Mouse (Mus musculus) hindbrain, embryonic 10.5 days (tissue): ENCODE measurements at regions not wholly inside any gene's neighbourhood (a gene's known extent, or its start where the extent isn't known, plus 50 kb on each side); places are given as distances from the start of the nearest gene placed in this dataset.
"Not testable (repeated sequence)": the region's sequence is repeated elsewhere in the genome, so short reads cannot be mapped to it uniquely, and the experiment has no call there.

ENCODE experiments used
- DNase-seq: peaks from one replicate; pipeline ENCODE4 v3.0.0-alpha.2; 2017; ENCODE audit warnings: low spot score
- H3K27ac ChIP-seq: fragments of 300-500 bp; sonication (generic); 2 replicates; pipeline ENCODE4 v1.5.1; 2016; ENCODE audit warnings: mild to moderate bottlenecking, moderate library complexity
- H3K27me3 ChIP-seq: fragments of 300-500 bp; sonication (generic); 2 replicates; pipeline ENCODE4 v1.6.1; 2016; ENCODE audit warnings: mild to moderate bottlenecking; ENCODE audit not compliant: poor library complexity, insufficient read depth, severe bottlenecking
- H3K36me3 ChIP-seq: fragments of 300-500 bp; sonication (generic); 2 replicates; pipeline ENCODE4 v1.6.1; 2016; ENCODE audit warnings: mild to moderate bottlenecking, moderate library complexity
- H3K4me1 ChIP-seq: fragments of 300-500 bp; sonication (generic); replicated peaks from 2 replicates; pipeline ENCODE4 v1.6.1; 2016; ENCODE audit warnings: mild to moderate bottlenecking
- H3K4me3 ChIP-seq: fragments of 300-500 bp; sonication (generic); 2 replicates; pipeline ENCODE4 v1.5.1; 2016; ENCODE audit warnings: mild to moderate bottlenecking, moderate library complexity
- H3K9me3 ChIP-seq: fragments of 300-500 bp; sonication (generic); 2 replicates; pipeline ENCODE4 v1.6.1; 2016; ENCODE audit warnings: mild to moderate bottlenecking, moderate library complexity
- WGBS: fragments of 180-500 bp; shearing (Covaris S2); methylation state at CpG from one replicate; pipeline ENCODE4 v1.1.7; 2016; 5-methylcytosine and 5-hydroxymethylcytosine counted together

DNA sequence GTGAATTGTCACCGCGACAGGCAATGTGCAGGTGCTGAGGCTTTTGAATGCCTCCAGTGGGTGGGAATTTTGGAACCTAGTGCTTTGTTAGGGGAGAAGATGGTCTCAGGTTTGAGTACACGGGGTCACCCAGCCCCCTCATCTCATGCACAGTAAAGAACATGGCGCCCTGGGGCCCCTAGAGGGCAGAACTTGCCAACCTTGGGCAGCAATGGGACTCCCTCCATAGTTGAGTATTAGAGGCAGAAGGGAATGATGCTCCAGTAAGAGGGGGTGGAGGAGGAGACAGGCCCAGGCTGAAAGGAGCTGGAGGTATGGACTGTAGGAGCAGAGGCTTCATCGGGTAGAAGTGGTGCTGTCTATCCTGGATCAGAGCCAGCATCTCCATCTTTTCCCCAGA, 226.1 kb downstream of the Tpra1 start:
- H3K27me3 ChIP-seq, H3K27ac ChIP-seq, H3K36me3 ChIP-seq, DNase-seq, H3K4me3 ChIP-seq, H3K9me3 ChIP-seq: not testable (repeated sequence)
- whole genome bisulfite sequencing = 71% methylated on average over 5 of the region's 5 CpGs
- peaks cover 11% of the 10 kb centered on the region; the same call in 1 of the 2 replicates for H3K4me1 ChIP-seq

DNA sequence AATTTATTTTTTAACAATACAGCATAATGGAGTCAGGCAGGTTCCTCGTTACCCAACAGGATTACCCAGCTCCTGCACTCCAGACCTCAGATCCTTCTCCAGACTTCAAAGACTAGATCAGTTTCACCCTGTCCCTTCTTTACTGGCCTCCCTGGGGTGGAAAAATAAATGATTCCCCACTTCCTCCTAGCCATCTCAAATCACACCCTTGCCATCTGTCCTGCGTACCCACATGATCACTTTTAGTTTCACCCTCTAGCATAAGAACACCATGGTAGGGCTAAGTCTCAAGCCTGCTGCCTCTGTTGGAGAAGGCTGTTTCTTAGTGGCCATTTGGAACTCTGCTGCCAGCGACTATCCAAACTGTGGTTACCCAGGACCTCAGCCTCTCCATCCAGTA, 222.0 kb downstream of the Plxna1 start:
- no peak overlapping the region for H3K27ac ChIP-seq
- 0 out of 2 replicates have a peak, but pooled peaks cover 6% of the 10 kb centered on the region for H3K4me1 ChIP-seq
- 78% methylated on average over 3 of the region's 3 CpGs for WGBS
- no peaks in the 10 kb centered on the region for H3K27me3 ChIP-seq
- no peak overlapping the region for H3K4me3 ChIP-seq
- H3K36me3 ChIP-seq = no peaks in the 10 kb centered on the region
- DNase-seq = no peak
- no peaks in the 10 kb centered on the region for H3K9me3 ChIP-seq

DNA sequence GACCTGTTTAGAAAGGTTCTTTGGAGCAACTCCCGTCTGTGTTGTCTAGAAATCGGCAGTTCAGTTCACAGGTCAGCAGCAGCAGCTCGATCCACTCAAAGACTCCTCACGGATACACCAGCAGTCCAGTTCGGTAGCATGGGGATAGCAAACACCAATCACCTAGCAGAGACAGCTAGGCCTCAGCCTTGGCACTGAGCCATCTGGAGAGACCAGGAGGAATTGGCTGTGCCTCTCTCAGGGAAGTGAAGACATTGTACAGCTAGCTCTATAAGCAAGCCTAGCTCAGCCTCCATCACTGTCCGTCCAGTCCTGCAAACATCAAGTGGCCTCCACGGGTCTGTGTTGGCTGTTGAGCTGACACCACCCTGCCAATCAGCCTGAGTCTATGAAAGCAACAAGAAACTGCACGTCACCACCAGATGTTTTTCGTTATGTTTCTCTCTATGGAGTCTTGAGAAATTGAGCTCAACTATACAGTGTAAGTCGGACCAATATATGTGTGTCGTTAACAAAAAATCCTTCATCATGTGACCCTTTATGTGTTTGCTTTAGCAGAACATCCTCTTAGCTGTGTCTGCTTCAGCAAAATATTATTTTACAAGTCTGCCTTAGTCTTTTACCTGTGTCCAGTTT, 209.3 kb downstream of the Plxna1 start:
- 75% methylated on average over 11 of the region's 11 CpGs for WGBS
- no peaks in the 10 kb centered on the region for H3K36me3 ChIP-seq
- DNase-seq = no peak
- no peak overlapping the region for H3K4me3 ChIP-seq
- peaks cover 8% of the 10 kb centered on the region for H3K4me1 ChIP-seq
- no peak overlapping the region for H3K27ac ChIP-seq
- H3K9me3 ChIP-seq = peaks cover 4% of the 10 kb centered on the region; the same call in 1 of the 2 replicates
- H3K27me3 ChIP-seq = no peaks in the 10 kb centered on the region

DNA sequence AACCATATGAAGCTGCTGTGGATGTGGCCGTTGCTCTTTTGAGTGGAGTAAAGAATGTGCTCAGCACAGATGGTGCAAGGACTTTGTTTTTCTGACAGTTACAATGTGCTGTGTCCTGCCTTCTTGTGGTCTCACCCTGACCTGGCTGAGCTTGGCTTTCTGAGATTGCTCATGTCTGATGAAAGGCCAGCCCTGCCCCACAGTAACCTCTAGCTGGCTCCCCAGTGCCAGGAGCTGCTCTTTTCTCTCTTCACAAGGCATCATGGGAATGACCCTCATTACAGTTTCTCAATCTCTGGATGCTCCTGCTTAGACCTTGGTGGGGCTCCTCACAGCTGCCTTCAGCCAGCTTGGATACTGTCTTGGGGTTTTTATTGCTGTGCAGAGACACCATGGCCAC, 204.9 kb downstream of the Plxna1 start:
- H3K4me1 ChIP-seq = peaks cover 16% of the 10 kb centered on the region
- H3K4me3 ChIP-seq = no peak overlapping the region
- peaks cover 4% of the 10 kb centered on the region; the same call in 1 of the 2 replicates for H3K9me3 ChIP-seq
- no peak for DNase-seq
- no peak overlapping the region for H3K27ac ChIP-seq
- WGBS = 83% methylated on average over 1 of the region's 1 CpGs
- no peaks in the 10 kb centered on the region for H3K36me3 ChIP-seq
- H3K27me3 ChIP-seq = no peaks in the 10 kb centered on the region

DNA sequence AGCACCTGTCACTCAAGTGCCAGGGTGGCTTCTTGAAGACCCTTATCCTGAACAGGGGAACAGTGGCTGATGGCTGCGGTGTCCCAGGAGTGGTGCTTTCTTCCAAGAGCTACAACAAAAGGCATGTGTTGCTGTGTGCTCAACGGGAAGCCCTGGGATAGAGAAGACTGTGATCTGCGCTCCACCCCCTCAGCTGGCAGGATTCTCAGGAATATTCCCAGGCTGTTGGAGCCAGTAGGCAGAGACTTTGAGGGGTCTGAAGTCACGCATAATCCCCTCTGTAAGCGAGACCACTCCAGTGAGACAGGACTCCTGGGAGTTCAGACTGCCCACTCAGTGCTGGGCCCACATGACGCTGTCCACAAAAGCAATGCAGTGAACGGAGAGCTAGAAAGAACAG, 202.4 kb downstream of the Plxna1 start:
- Histone ChIP-seq H3K36me3 (no peaks in the 10 kb centered on the region), H3K27ac (peak overlapping the region; percentile 74), H3K27me3 (no peaks in the 10 kb centered on the region), H3K4me1 (peaks cover 16% of the 10 kb centered on the region), H3K9me3 (peaks cover under 1% of the 10 kb centered on the region; the same call in 1 of the 2 replicates), H3K4me3 (no peak overlapping the region)
- DNase-seq = peak; percentile 17
- 29% methylated on average over 7 of the region's 7 CpGs for WGBS

DNA sequence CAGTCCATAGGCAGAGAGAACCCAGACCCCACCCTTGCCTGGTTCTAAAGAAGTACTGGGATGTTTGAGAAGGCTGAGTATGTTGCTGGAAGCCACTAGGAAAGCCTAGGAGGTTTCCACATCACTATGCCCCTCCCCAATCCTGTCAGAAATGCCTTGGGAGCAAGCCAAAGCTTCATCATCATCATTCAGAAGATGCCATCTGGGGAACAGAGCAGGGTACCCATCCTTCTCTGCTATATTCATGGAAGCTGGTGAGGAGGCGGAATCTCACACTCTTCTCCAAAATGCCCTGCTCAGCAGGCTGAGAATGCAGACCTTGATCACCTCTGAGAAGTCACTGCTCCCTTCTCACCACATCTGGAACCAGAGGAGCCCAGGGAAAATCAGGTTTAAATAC, 200.7 kb downstream of the Plxna1 start:
- WGBS = 91% methylated on average over 1 of the region's 1 CpGs
- Histone ChIP-seq H3K36me3 (no peaks in the 10 kb centered on the region), H3K27me3 (no peaks in the 10 kb centered on the region), H3K4me1 (peaks cover 16% of the 10 kb centered on the region), H3K4me3 (no peak overlapping the region), H3K27ac (no peak overlapping the region), H3K9me3 (no peaks in the 10 kb centered on the region)
- no peak for DNase-seq

DNA sequence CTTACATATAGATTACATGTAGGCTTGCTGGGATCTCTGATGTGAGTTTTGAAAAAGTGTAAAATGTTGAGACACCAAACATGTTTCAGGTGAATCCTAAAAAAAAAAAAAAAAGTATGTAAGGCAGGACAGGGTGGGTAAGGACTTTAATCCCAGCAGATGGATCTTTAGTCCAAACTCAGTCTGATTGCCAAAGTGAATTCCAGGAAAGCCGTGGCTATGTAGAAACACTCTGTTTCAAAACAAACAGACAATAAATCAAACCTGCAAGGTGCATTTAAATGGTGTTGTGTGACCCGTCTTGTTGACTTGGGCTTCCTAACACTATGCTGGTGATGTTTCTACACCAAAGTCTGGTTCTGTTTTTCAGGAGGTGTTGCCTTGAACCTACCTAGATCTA, 192.9 kb downstream of the Plxna1 start:
- Histone ChIP-seq H3K27ac (no peak overlapping the region), H3K4me1 (no peaks in the 10 kb centered on the region)
- WGBS = 83% methylated on average over 2 of the region's 2 CpGs

DNA sequence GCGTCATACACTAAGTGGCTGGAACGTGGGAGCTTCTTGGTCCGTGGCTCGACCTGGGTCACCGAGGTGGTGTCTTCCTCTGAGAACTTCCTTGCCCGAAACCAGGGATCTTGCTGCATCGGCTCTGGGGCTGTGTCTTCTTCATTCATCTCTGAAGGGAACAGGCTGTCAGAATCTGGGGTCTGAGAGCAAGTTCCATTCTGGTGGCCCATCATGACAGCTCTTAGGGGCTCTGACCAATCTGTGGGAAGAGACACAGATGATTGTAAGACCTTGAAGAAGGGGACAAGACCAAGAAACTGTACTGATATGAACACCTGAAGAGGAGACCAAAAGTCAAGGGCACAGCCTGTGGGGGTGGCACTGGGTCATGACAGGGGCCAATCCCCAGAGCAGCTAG, 177.5 kb downstream of the Plxna1 start:
- H3K27me3 ChIP-seq, H3K4me3 ChIP-seq, H3K4me1 ChIP-seq, H3K36me3 ChIP-seq, DNase-seq, H3K27ac ChIP-seq, H3K9me3 ChIP-seq: not testable (repeated sequence)
- WGBS = 85% methylated on average over 2 of the region's 7 CpGs

More for the DNA sequence above, 192.9 kb downstream of the Plxna1 start:
- Histone ChIP-seq H3K9me3 (no peaks in the 10 kb centered on the region), H3K27me3 (no peaks in the 10 kb centered on the region), H3K4me3 (no peak overlapping the region), H3K36me3 (no peaks in the 10 kb centered on the region)
- DNase-seq = no peak

DNA sequence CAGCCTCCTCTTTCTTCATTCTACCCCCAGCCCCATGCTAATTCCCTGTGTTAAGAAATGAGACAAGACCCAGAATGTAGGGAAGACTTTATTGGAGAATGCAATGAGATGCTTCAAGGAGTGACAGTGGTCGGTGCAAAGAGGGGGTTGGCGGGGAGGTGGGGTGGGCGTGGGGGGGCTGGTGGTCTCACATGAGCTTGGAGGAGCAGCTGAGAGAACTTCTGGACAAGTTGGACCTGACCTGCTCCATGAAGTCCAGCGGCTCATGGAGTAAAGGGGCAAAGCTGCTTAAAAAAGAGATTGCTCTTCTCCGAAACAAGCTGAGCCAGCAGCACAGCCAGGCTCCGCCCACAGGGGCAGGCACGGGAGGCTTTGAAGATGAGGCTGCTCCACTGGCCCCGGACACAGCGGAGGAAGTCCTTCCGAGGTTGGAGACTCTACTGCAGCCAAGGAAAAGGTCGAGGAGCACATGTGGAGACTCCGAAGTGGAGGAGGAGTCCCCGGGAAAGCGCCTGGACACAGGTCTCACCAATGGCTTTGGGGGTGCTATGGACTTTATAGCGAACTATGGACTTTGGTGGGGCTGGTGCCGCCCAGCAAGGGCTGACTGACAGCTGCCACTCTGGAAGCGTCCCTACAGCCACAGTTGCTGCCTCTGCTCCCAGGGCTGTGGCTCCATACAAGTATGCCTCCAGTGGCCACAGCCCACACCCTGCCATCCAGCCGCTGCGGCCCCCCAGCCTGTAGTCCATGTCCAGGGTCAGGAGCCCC, 161.7 kb downstream of the Plxna1 start:
- 11% methylated on average over 19 of the region's 19 CpGs for WGBS
- not testable (repeated sequence) for H3K4me1 ChIP-seq, H3K9me3 ChIP-seq, H3K27me3 ChIP-seq, H3K36me3 ChIP-seq, H3K27ac ChIP-seq
- peak overlapping the region; percentile 45 for H3K4me3 ChIP-seq
- peak; percentile 15 for DNase-seq

DNA sequence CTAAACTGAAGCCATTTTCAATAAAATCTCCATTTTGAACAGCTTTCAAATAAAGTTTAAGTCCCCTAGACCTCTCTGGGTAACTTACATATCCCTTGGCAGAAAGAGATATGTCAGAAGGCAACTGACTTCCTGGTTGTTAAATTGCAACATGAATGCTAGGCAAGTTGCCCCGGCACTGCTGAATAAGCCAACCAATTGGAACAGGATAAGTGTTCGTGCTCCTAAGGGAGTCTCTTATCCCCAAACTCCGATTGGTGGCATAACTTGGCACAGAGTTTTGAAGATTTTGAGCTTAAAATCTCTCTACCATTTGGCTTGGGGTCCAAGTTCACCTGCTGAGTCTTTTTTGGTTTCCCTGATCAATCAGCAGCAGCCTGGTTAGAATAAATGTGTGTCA, 147.4 kb downstream of the Plxna1 start:
- Histone ChIP-seq H3K36me3 (no peaks in the 10 kb centered on the region), H3K4me3 (no peak overlapping the region), H3K27me3 (no peaks in the 10 kb centered on the region), H3K4me1 (no peaks in the 10 kb centered on the region), H3K9me3 (no peaks in the 10 kb centered on the region), H3K27ac (no peak overlapping the region)
- no peak for DNase-seq
- 83% methylated on average over 3 of the region's 3 CpGs for WGBS

DNA sequence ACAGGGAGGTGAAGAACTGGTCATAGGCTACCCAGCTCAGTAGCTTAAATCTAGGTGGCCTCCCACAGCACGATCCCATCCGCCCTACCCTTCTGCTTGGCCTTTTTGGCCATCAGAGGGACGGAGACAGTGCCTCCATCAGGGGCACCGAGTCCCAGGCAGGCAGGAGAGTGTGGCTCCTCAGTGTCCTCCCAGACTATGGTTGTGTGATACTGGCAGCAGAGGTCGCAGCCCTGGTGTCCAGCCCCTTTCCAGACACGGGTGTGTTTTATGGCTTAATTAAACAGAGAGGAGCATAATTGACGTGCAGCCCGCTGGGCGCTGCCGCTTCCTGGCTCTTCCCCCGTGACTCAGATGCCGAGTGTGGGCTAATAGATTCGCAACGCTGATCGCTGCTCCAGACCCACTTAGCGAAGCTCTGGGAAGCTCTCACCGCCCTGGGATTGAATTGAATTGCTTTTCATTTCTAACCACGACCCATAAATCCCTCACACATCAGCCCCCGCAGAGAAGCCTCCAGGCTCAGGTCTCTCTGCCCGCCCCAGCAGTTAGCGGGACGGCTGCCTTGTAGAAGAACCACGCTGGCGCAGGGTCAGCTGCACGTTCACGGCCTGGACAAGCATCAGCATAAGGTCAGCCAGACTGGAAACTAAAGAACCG, 126.9 kb downstream of the Plxna1 start:
- H3K9me3 ChIP-seq = no peaks in the 10 kb centered on the region
- peak overlapping the region; percentile 79 for H3K27ac ChIP-seq
- H3K27me3 ChIP-seq = peaks cover 32% of the 10 kb centered on the region
- WGBS = 21% methylated on average over 27 of the region's 27 CpGs
- H3K4me1 ChIP-seq = peaks cover 51% of the 10 kb centered on the region
- peak; percentile 52 for DNase-seq
- H3K4me3 ChIP-seq = peak overlapping the region; percentile 38
- H3K36me3 ChIP-seq = no peaks in the 10 kb centered on the region

DNA sequence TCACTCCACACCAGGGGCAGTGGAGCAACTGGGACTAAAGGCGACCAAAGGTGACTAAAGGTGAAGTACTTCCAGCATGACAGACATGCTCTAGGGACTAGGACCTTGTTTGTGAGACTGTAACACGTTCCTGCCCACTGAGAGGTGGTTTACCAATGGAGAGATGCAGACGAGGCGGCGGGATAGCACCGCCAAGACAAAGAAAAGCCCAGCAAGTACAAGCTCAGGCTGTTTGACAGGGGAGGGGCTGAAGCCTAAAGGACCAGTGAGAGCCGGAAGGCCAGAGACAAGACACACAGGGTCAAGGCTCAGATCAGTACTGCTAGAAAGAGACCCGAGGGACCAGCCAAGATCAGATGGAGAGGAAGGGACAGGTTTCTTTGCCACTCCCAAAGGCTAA, 126.2 kb downstream of the Plxna1 start:
- DNase-seq = peak; percentile 30
- Histone ChIP-seq H3K27me3 (peaks cover 32% of the 10 kb centered on the region), H3K4me1 (peaks cover 51% of the 10 kb centered on the region), H3K27ac (peak overlapping the region; percentile 79), H3K36me3 (no peaks in the 10 kb centered on the region), H3K4me3 (peak overlapping the region; percentile 38; the same call in 1 of the 2 replicates), H3K9me3 (no peaks in the 10 kb centered on the region)
- WGBS = 8% methylated on average over 8 of the region's 8 CpGs
